Mouse (Mus musculus) gonadal fat pad, adult 2 months (tissue): ENCODE results near the gene Rprd1b. TPM values are rescaled to one million over a fixed set of nuclear protein-coding genes. Genes with fewer than 3 reads are reported as not detected.

Experiments
- DNase-seq: peaks from one replicate; pipeline ENCODE4 v3.0.0-alpha.2; 2012; ENCODE audit warnings: low read depth
- polyA plus RNA-seq: library from polyadenylated mRNA; depleted of rRNA; stranded (reverse); fragments of >200 nt; gene quantifications from 2 replicates; pipeline ENCODE4 v1.2.3, GENCODE M21; 2012; rRNA removed

The Rprd1b gene
- polyA plus RNA-seq, 1 experiment: 16.2 TPM

GRCm38 (mm10) chr2:158170394-158170793 is 142.1 kb downstream of the Rprd1b start:
- no peak for DNase-seq

- DNase-seq: no peak
Measured at GRCm38 (mm10) chr2:158174438-158174837, 146.1 kb downstream of the Rprd1b start.

- DNase-seq: no peak
Measured at GRCm38 (mm10) chr2:158174958-158175357, 146.7 kb downstream of the Rprd1b start.

- DNase-seq: no peak
Measured at GRCm38 (mm10) chr2:158175433-158175832, 147.1 kb downstream of the Rprd1b start.

GRCm38 (mm10) chr2:158176763-158177162 is 148.5 kb downstream of the Rprd1b start:
- DNase-seq: no peak

GRCm38 (mm10) chr2:158177574-158177973 is 149.3 kb downstream of the Rprd1b start:
- no peak for DNase-seq

GRCm38 (mm10) chr2:158178139-158178538 is 149.8 kb downstream of the Rprd1b start:
- no peak for DNase-seq

GRCm38 (mm10) chr2:158178696-158179369 is 150.5 kb downstream of the Rprd1b start:
- DNase-seq: no peak

GRCm38 (mm10) chr2:158179370-158180111 is 151.2 kb downstream of the Rprd1b start:
- DNase-seq: no peak

GRCm38 (mm10) chr2:158180797-158181196 is 152.5 kb downstream of the Rprd1b start:
- DNase-seq: no peak

Other genes starting within 250 kb of the Rprd1b start
- gene Vstm2l, start 113.8 kb upstream of the Rprd1b start, polyA plus RNA-seq: not detected in 2 replicates
- 18.7 and 20.0 TPM in 2 replicates for gene Tti1, start 64 bp upstream of the Rprd1b start, polyA plus RNA-seq
- gene Tgm2, start 117.9 kb downstream of the Rprd1b start, polyA plus RNA-seq: 173 and 193 TPM in 2 replicates
- 15.4 and 19.9 TPM in 2 replicates for gene D630003M21Rik, start 200.7 kb downstream of the Rprd1b start, polyA plus RNA-seq
- 75.2 and 92.0 TPM in 2 replicates for gene Bpi, start 229.6 kb downstream of the Rprd1b start, polyA plus RNA-seq